Mouse (Mus musculus) layer of hippocampus, adult 2 months (tissue): ENCODE data around the gene Dock8. TPM values are rescaled to one million over a fixed set of nuclear protein-coding genes. Genes with fewer than 3 reads are reported as not detected.

Experiments
- DNase-seq, 2 experiments: peaks; one replicate each; pipeline ENCODE4 v3.0.0; 2022; ENCODE audit warnings: low spot score in 2 of 2
- H3K27ac ChIP-seq: fragments of 200-600 bp; 2 replicates; pipeline ENCODE4 v1.8.1; 2022
- H3K4me3 ChIP-seq: fragments of 200-600 bp; 2 replicates; pipeline ENCODE4 v1.8.1; 2022; ENCODE audit warnings: mild to moderate bottlenecking
- CTCF ChIP-seq: fragments of 200-600 bp; conservative IDR thresholded peaks from 2 replicates; pipeline ENCODE4 v1.8.1; 2022; ENCODE audit warnings: antibody characterized with exemption, mild to moderate bottlenecking, moderate library complexity
- total RNA-seq, 2 experiments: library from RNA; stranded (reverse); gene quantifications; 2 replicates each; pipeline ENCODE4 v1.2.3; 2021

Dock8 gene
- total RNA-seq, 2 experiments from 2014 or later = 3.0 to 4.5 TPM

GRCm38 (mm10) chr19:25089746-25090145 lies 90.4 kb downstream of the Dock8 start:
- TF ChIP-seq CTCF = no peak
- H3K4me3 ChIP-seq = no peak overlapping the region
- no peak overlapping the region for H3K27ac ChIP-seq
- no peak for DNase-seq

GRCm38 (mm10) chr19:25095135-25095534 lies 95.8 kb downstream of the Dock8 start:
- H3K27ac ChIP-seq = no peak overlapping the region
- no peak for DNase-seq
- H3K4me3 ChIP-seq = no peak overlapping the region
- TF ChIP-seq CTCF = no peak

GRCm38 (mm10) chr19:25096316-25096715 lies 97.0 kb downstream of the Dock8 start:
- TF ChIP-seq CTCF = no peak
- H3K27ac ChIP-seq = no peak overlapping the region
- DNase-seq = no peak

GRCm38 (mm10) chr19:25096986-25097385 lies 97.7 kb downstream of the Dock8 start:
- no peak for TF ChIP-seq CTCF
- no peak for DNase-seq
- H3K27ac ChIP-seq = no peak overlapping the region
- no peak overlapping the region for H3K4me3 ChIP-seq

More at GRCm38 (mm10) chr19:25096316-25096715, 97.0 kb downstream of the Dock8 start:
- H3K4me3 ChIP-seq = no peak overlapping the region

GRCm38 (mm10) chr19:25097506-25097905 lies 98.2 kb downstream of the Dock8 start:
- TF ChIP-seq CTCF = no peak
- no peak overlapping the region for H3K27ac ChIP-seq
- DNase-seq = no peak
- no peak overlapping the region for H3K4me3 ChIP-seq

- no peak overlapping the region for H3K4me3 ChIP-seq
- no peak for DNase-seq
- H3K27ac ChIP-seq = no peak overlapping the region
- no peak for TF ChIP-seq CTCF
Observed at GRCm38 (mm10) chr19:25097951-25098350, 98.6 kb downstream of the Dock8 start.

GRCm38 (mm10) chr19:25098941-25099340 lies 99.6 kb downstream of the Dock8 start:
- no peak for DNase-seq
- no peak for TF ChIP-seq CTCF
- H3K27ac ChIP-seq = no peak overlapping the region
- no peak overlapping the region for H3K4me3 ChIP-seq

- H3K27ac ChIP-seq = no peak overlapping the region
- no peak for TF ChIP-seq CTCF
- no peak overlapping the region for H3K4me3 ChIP-seq
- DNase-seq = no peak
Observed at GRCm38 (mm10) chr19:25105682-25106081, 106.3 kb downstream of the Dock8 start.

GRCm38 (mm10) chr19:25106315-25106714 lies 107.0 kb downstream of the Dock8 start:
- Histone ChIP-seq H3K27ac (no peak overlapping the region), H3K4me3 (no peak overlapping the region)
- no peak for DNase-seq
- TF ChIP-seq CTCF = no peak

- peak; percentile 8 to 33 for DNase-seq
- H3K4me3 ChIP-seq = no peak overlapping the region
- peak; percentile 77 for TF ChIP-seq CTCF
- no peak overlapping the region for H3K27ac ChIP-seq
Observed at GRCm38 (mm10) chr19:25107417-25107816, 108.1 kb downstream of the Dock8 start.

GRCm38 (mm10) chr19:25111591-25112233 lies 112.4 kb downstream of the Dock8 start:
- no peak for DNase-seq
- no peak for TF ChIP-seq CTCF

GRCm38 (mm10) chr19:25116981-25117380 lies 117.6 kb downstream of the Dock8 start:
- DNase-seq = no peak
- Histone ChIP-seq H3K27ac (no peak overlapping the region), H3K4me3 (no peak overlapping the region)
- no peak for TF ChIP-seq CTCF

More at GRCm38 (mm10) chr19:25111591-25112233, 112.4 kb downstream of the Dock8 start:
- H3K27ac ChIP-seq = no peak overlapping the region
- H3K4me3 ChIP-seq = no peak overlapping the region

GRCm38 (mm10) chr19:25122417-25122816 lies 123.1 kb downstream of the Dock8 start:
- peak; percentile 10 to 14 for DNase-seq
- H3K4me3 ChIP-seq = no peak overlapping the region; the same call in 1 of the 2 replicates
- TF ChIP-seq CTCF = no peak
- H3K27ac ChIP-seq = no peak overlapping the region; the same call in 1 of the 2 replicates

GRCm38 (mm10) chr19:25123031-25123430 lies 123.7 kb downstream of the Dock8 start:
- H3K27ac ChIP-seq = no peak overlapping the region; the same call in 1 of the 2 replicates
- TF ChIP-seq CTCF = no peak
- peak in 1 of 2 experiments; percentile 10 for DNase-seq
- peak overlapping the region; percentile 26; the same call in 1 of the 2 replicates for H3K4me3 ChIP-seq

GRCm38 (mm10) chr19:25123461-25123860 lies 124.1 kb downstream of the Dock8 start:
- H3K27ac ChIP-seq = no peak overlapping the region
- no peak overlapping the region for H3K4me3 ChIP-seq
- no peak for TF ChIP-seq CTCF
- DNase-seq = no peak
